Mouse (Mus musculus): ENCODE measurements at regions not wholly inside any gene's neighbourhood (a gene's known extent, or its start where the extent isn't known, plus 50 kb on each side); places are given as distances from the start of the nearest gene placed in this dataset.

GRCm38 (mm10) chr6:66224164-66224903, 271.9 kb downstream of the 4930544G11Rik start:
- intact Hi-C loops (cut with DNase I), result no loop called here

- intact Hi-C loops (cut with DNase I), result no loop called here
Observed at GRCm38 (mm10) chr6:66236368-66236767, 284.0 kb downstream of the 4930544G11Rik start.

DNA sequence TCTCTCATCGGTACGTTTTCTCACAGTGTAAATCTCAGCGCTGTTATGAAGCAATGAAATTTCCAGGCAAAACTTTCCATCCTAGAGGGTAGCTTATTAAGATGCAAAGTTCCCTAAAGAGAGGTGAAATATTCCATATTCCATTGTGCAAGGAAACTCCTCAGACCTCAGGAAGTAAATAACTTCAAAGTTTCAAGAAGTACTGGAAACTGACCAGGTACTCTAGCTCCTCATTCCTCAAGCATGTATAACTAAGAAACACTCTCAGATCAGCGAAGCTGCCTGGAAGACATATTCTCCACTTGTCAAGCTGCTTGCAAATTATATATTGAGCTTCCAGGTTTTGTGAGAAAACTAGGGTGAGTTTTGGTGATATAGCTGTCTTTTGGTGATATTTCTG, 279.8 kb upstream of the Mad2l1 start:
- intact Hi-C loops (cut with DNase I), result no loop called here

- intact Hi-C loops (cut with DNase I), result no loop called here
Observed at GRCm38 (mm10) chr6:66263429-66263828, 271.8 kb upstream of the Mad2l1 start.

DNA sequence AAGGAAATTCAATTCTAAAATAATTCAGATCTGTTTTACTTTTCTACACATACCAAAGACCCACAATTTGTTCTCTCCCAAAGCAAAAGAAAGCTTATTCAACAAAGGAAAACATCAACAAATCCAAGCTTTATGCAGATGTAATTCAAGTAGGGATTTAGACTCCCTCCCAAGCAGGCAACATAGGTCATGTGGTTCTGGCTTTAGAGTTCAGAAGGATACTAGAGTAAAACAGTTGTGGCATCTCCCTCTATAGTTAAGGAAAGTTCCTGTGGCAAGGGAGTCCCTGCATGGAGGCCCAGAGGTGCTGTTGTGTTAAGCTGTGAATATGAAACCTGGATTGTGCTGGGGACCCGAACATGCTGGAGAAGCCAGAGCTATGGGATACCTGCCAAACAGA, 271.3 kb upstream of the Mad2l1 start:
- intact Hi-C loops (cut with DNase I), result no loop called here

- intact Hi-C loops (cut with DNase I), result no loop called here
Observed at GRCm38 (mm10) chr6:66268427-66268826, 266.8 kb upstream of the Mad2l1 start.

DNA sequence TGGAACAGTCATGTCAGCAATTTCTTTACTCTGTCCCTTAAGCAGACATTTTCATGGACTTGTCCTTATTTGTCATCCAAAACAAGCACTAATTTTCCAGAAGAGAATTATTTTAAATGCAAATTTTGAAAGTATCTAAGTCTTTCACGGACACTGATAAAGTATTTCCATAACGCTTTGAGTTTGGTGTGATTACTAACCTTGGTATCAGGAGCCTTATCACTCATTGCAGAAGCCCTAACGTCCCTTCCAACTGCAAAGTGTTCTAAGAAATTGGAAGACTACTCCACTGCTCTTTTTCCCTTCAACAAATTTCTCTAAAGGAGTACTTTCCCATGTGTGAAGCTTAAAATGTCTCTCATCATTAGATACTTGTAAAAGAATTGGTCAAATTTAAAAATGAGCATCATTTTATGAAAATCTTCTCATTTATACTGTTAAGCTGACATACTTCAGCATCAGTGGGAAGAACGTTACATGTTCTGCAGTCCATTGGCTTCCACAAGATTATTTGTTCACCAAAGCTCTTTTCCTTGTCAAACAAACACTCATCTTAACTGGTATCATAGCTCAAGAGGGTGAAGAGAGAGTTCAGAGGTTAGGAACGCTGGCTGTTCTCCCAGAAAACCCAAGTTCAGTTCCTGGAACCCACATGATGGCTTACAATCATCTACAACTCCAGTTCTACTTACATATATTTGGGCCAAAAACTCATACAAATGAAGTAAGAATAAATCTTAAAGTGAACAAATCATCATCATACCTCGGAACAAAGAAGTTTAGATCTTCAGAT, 263.6 kb upstream of the Mad2l1 start:
- intact Hi-C loops (cut with DNase I), result no loop called here

GRCm38 (mm10) chr6:66272216-66272615, 263.0 kb upstream of the Mad2l1 start:
- intact Hi-C loops (cut with DNase I), result no loop called here

- intact Hi-C loops (cut with DNase I), result no loop called here
Observed at GRCm38 (mm10) chr6:66274737-66275136, 260.5 kb upstream of the Mad2l1 start.

DNA sequence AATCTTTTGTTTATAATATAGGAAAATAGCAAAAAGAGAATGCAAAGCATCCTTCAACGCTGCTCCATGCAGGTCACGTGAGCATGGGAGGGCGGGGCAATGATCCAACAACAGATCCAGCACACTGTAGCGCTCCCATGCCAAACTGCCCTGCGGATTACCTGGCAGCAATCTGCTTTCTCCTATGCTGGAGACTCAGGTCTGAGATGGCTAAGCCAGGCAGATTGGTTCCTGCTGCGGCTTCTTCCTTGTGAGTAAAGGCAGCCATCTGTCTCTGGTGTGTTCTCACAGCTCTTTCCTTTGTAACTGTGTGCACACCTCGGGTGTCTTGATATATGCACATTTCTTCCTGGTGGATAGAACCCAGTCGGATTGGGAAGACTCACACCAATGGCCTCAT, 254.5 kb upstream of the Mad2l1 start:
- intact Hi-C loops (cut with DNase I), result no loop called here

GRCm38 (mm10) chr6:66282566-66283115, 252.5 kb upstream of the Mad2l1 start:
- intact Hi-C loops (cut with DNase I), result no loop called here

DNA sequence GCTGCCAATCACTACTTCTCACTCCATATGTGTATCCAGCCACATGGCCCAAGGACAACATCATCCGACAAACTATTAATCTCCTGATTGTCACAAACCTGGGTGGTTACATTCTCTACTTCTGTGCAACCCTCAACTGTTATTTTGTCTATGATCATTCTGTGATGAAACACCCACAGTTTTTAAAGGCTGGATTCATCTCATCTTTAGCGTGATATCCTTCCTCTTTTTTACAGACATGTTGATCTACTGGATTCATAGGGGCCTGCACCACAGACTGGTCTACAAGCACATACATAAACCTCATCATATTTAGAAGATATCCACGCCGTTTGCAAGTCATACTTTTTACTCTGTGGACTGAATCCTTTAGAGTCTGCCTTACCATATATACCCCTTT, 251.7 kb upstream of the Mad2l1 start:
- intact Hi-C loops (cut with DNase I), result no loop called here

- intact Hi-C loops (cut with DNase I), result no loop called here
Observed at GRCm38 (mm10) chr6:66287607-66288006, 247.6 kb upstream of the Mad2l1 start.

GRCm38 (mm10) chr6:66289196-66289595, 246.0 kb upstream of the Mad2l1 start:
- intact Hi-C loops (cut with DNase I), result no loop called here

DNA sequence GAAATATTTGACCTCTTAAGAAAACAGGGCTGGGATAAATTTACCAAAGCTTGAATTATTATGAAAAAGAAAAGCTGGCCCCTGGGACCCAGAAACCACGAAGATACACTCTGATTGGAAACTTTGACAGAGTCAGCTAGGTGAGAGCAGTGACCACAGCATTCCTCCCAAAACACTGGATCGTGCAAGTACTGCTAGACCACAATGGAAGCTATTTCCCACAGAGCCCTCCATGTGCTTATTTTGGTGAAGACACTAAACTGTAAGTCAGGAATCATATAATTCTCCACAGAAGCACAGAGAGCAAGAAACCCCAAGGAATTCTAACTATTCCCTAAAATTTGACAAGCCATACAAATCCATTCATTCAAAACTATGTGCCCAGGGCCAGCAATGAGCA, 243.6 kb upstream of the Mad2l1 start:
- intact Hi-C loops (cut with DNase I), result no loop called here

- intact Hi-C loops (cut with DNase I), result no loop called here
Observed at GRCm38 (mm10) chr6:66298056-66298455, 237.1 kb upstream of the Mad2l1 start.

DNA sequence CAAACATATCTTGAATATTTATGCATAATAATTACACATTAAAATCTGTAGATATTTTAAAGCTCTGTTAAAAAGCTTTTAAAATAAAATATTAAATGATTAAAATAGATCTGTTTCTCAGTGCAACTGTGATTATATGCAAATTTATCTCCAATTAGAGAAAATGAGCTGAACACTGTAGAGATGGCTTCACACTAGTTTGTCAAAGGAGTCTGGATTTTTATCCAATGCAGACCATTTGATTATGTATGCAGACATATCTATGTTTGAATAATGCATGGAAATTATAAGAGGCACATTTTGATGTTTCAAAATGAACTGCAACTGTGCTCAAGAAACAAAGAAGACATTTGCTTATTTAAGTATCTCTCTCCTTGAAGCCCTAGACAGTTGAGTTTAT, 235.0 kb upstream of the Mad2l1 start:
- intact Hi-C loops (cut with DNase I), result no loop called here

- intact Hi-C loops (cut with DNase I), result no loop called here
Observed at GRCm38 (mm10) chr6:66344848-66345247, 190.3 kb upstream of the Mad2l1 start.

- intact Hi-C loops (cut with DNase I), result no loop called here
Observed at GRCm38 (mm10) chr6:66347356-66347755, 187.8 kb upstream of the Mad2l1 start.

GRCm38 (mm10) chr6:66361130-66361529, 174.1 kb upstream of the Mad2l1 start:
- intact Hi-C loops (cut with DNase I), result no loop called here

DNA sequence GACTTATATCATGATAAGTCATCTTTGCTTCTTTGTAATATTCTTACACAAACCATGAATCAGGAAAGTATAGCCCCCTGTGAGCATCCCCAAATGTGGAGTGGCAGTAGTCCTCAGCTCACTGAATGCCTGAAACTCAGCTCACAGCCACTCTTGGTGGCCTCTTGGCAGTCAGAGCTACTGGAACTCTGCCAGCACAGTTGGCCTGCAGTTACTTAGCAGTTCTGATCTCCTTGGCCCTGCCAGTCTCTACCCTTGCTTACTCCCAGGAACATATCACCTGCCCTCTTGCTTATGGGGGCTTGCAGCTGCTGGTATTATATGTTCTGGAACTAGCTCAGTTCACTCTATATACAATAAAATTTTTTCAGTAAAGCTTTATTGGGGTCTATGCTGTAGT, 167.9 kb upstream of the Mad2l1 start:
- intact Hi-C loops (cut with DNase I), result no loop called here

DNA sequence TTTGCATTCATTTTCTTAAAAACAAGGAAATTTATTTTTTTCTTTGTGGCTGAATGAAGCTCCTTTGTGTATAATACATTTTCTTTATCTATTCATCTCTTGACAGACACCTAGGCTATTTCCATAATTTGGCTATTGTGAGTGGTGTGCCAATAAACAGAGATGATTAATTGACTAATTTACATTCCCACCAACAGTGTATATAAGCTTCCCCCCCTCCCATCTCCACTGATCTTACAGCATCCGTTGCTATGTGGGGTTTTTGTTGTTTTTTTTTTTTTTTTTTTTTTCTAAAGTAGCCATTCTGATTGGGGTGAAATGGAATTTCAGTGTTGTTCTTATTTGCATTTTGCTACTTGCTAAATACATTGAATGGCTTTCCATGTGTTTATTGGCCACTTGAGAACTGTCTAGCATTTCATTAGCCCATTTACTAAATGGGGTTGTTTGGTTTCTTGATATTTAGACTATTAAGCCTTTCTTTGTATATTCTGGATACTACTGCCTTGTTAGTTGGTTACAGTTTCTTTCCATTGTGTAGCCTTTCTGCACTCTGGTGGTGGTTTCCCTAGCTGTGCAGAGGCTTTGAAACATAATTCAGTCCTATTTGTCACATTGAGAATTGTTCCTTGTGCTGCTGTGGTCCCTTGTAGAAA, 153.8 kb upstream of the Mad2l1 start:
- intact Hi-C loops (cut with DNase I), result no loop called here

Measured in adrenal gland (tissue).